Mouse (Mus musculus) testis, adult 2 months (tissue): ENCODE measurements around the gene Txk.

Source experiments
- CTCF ChIP-seq: fragments of 200-500 bp; IDR thresholded peaks from 2 replicates; pipeline ENCODE4 v1.5.1; 2012; ENCODE audit warnings: low read depth, mild to moderate bottlenecking, inconsistent platforms, low read length, moderate library complexity; ENCODE audit not compliant: control insufficient read depth, insufficient read depth, insufficient replicate concordance
- POLR2A ChIP-seq: fragments of 200-500 bp; IDR thresholded peaks from 2 replicates; pipeline ENCODE4 v1.6.1; 2012; ENCODE audit warnings: low read depth, mild to moderate bottlenecking, inconsistent platforms, low read length, moderate library complexity; ENCODE audit not compliant: control insufficient read depth

GRCm38 (mm10) chr5:72648987-72649735, 103.4 kb downstream of the Txk start:
- TF ChIP-seq CTCF (no peak), POLR2A (no peak)
